Mouse (Mus musculus) effector memory CD4-positive, alpha-beta T cell, adult 7 months (primary cell): ENCODE measurements around the gene Rslcan18. TPM values are rescaled to one million over a fixed set of nuclear protein-coding genes. Genes with fewer than 3 reads are reported as not detected.

ENCODE experiments used
- polyA plus RNA-seq: library from polyadenylated mRNA; unstranded; fragments of 100-300 nt; shearing (Covaris generic); gene quantifications from one replicate; pipeline ENCODE4 v1.2.1, GENCODE M21; 2017

Gene Rslcan18
- 0.24 TPM for polyA plus RNA-seq

DNA sequence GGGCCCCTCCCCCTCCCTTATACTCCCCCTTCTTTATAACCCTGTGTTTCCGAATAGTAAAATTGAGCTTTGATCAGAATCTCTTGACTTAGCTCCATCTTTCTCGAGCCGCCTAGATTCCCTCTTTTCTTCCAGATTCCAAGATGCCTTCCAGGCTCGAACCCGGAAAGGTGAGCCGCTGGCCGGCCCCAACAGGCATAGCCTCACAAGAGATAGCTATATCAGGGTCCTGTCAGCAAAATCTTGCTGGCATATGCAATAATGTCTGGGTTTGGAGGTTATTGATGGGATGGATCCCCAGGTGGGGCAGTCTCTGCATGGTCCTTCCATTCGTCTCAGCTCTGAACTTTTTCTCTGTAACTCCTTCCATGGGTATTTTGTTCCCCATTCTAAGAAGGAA lies at the start of gene Rslcan18:
Gene Rslcan18, minus strand, starts transcription at position 101 of the 400 bp plus-strand sequence.

DNA sequence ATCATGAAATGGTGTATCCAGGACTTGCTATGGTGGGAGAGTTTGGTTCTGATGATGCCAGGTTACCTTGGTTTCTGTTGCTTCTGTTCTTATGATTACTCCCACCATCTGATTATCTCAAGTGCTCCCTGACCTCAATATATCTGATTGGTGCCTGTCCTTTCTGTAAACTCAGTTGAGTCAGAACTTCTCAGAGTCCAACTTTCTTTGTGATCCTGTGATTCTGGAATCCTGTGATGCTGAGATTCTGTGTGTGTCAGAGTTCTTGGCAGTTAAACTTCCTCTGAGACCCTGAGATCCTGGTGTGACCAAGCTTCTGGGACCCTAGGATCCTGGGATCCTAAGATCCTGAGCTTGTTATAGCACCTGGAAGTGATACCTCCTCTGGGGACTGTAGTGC lies 5.3 kb upstream of the Rslcan18 start, which contains the start of gene Zfp759:
Gene Zfp759, plus strand, starts transcription at position 301 of the 400 bp plus-strand sequence.

DNA sequence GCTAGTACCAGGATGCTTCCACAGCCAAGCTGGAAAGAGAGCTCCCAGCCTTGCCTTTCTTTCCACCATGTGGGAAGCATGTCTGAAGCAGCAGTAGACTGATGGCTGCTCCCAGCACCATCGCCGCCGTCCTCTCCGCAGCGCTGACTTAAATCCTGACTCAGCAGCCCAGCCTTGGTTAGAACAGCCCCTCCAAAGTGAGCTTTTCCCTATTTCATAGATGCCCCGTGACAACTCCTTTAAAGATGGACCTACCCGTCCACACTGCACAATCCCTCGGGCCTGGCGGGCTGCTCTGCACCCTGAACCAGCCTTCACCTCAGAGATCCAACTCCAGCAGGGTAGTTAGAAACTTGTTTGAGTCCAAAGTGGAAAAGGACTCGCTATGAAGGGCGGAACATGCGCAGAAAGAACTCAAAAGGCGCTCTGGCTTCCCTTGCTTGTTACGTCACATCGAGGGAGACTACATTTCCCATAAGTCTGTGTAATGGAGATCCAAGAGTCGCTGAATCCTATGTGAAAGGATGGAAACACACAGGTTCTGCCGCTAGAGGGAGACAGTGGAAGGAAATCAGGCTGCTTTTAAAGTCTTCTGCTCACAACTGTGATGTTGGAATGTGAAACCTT lies 7.8 kb downstream of the Rslcan18 start, which contains the start of gene Gm28557:
Gene Gm28557, minus strand, starts transcription at position 411 of the 627 bp plus-strand sequence.

DNA sequence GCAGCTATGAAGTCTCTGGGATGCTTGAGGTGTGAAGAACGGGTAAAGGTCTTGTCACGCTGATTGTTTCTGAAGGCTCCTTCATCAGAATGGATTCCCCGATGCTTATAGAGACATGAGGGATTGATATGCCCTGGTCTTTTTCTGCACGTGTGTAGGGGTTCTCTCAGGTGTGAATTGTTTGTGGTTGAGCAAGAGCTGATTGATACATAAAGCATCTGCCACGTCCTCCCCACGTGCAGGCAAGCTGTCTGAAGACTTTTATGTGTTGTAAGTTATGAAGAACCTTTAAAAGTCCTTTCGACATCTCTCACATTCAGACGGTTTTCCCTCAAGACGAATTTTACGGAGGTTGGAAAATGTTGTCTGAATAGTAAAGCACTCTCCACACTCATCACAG lies 18.2 kb downstream of the Rslcan18 start, which contains the start of gene Zfp708:
Gene Zfp708, minus strand, starts transcription at position 101 of the 400 bp plus-strand sequence.

DNA sequence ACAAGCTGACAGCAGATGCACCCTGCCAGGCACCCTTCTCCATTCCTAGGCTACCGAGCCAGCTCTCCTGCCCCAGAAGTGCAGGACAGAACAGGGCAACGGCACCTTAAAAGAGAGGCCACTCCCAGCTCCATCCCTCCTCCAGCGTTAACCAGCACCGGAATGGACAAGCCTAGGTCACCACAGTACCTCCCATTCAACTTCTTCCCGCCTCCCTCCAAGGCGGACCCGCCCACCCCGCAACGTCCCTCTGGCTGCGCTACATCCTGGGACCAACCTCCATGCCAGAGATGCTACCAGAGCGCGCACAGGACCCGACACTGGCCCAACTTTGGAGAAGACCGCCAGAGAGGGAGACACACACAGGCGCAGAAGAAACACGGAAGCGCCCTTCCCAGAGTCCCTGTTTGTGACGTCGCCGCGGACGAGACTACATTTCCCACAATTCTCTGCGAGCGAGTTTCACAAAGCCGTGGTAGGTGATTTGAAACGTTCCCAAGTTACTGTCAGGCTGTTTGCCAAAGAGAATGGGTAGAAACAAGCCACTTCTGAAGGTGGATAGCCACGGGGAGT lies 55.2 kb downstream of the Rslcan18 start, which contains the start of gene Zfp712:
Gene Zfp712, minus strand, starts transcription at position 385 of the 573 bp plus-strand sequence.

Other genes with a start within 250 kb of the Rslcan18 start
- 2.3 TPM for gene Gm10767, start 211.3 kb downstream of the Rslcan18 start, polyA plus RNA-seq
- 4.6 TPM for gene Zfp712, start 55.1 kb downstream of the Rslcan18 start, polyA plus RNA-seq
- gene Zfp708, start 18.3 kb downstream of the Rslcan18 start, polyA plus RNA-seq = 1.7 TPM
- gene Gm28557, start 7.7 kb downstream of the Rslcan18 start, polyA plus RNA-seq = 1.8 TPM
- gene Zfp759, start 5.4 kb upstream of the Rslcan18 start, polyA plus RNA-seq = 0.11 TPM
- 13.1 TPM for gene Rsl1, start 56.9 kb upstream of the Rslcan18 start, polyA plus RNA-seq
- gene Zfp455, start 78.2 kb upstream of the Rslcan18 start, polyA plus RNA-seq = 2.6 TPM
- gene Zfp458, start 162.2 kb upstream of the Rslcan18 start, polyA plus RNA-seq = 1.7 TPM
- gene Zfp457, start 190.2 kb upstream of the Rslcan18 start, polyA plus RNA-seq = not detected
- gene Zfp595, start 216.3 kb upstream of the Rslcan18 start, polyA plus RNA-seq = 5.7 TPM
- 0.94 TPM for gene Gm28044, start 244.3 kb upstream of the Rslcan18 start, polyA plus RNA-seq
- gene Zfp953, start 244.3 kb upstream of the Rslcan18 start, polyA plus RNA-seq = 2.0 TPM